Mouse (Mus musculus) liver, adult 2 months (tissue): ENCODE results near the gene She. TPM values are rescaled to one million over a fixed set of nuclear protein-coding genes. Genes with fewer than 3 reads are reported as not detected.
A peak's percentile ranks its signal among the peaks of the same experiment; 100 is the strongest.

Experiments
- DNase-seq: peaks from one replicate; pipeline ENCODE4 v3.0.0-alpha.2; 2011; ENCODE audit warnings: low read depth, low spot score; ENCODE audit errors: extremely low read depth
- H3K27ac ChIP-seq: fragments of 200-500 bp; replicated peaks from 2 replicates; pipeline ENCODE4 v1.5.1; 2012; ENCODE audit warnings: low read depth, mild to moderate bottlenecking, control low read depth, inconsistent platforms, low read length; ENCODE audit not compliant: insufficient read depth
- H3K27me3 ChIP-seq: fragments of 200-500 bp; 2 replicates; pipeline ENCODE4 v1.6.1; 2012; ENCODE audit warnings: mild to moderate bottlenecking, moderate library complexity, low read length, inconsistent platforms; ENCODE audit not compliant: control insufficient read depth, insufficient read depth
- H3K36me3 ChIP-seq: fragments of 200-500 bp; 2 replicates; pipeline ENCODE4 v1.6.1; 2012; ENCODE audit warnings: low read length, inconsistent platforms; ENCODE audit not compliant: control insufficient read depth, insufficient read depth
- H3K4me1 ChIP-seq: fragments of 200-500 bp; 2 replicates; pipeline ENCODE4 v1.6.1; 2011; ENCODE audit warnings: low read length; ENCODE audit not compliant: control insufficient read depth, insufficient read depth
- H3K4me3 ChIP-seq: fragments of 200-500 bp; 2 replicates; pipeline ENCODE4 v1.5.1; 2011; ENCODE audit warnings: low read depth, mild to moderate bottlenecking, control low read depth, low read length, moderate library complexity; ENCODE audit not compliant: insufficient read depth
- H3K79me2 ChIP-seq: fragments of 200-500 bp; 2 replicates; pipeline ENCODE4 v1.6.1; 2012; ENCODE audit warnings: inconsistent platforms, mild to moderate bottlenecking, low read length, moderate library complexity; ENCODE audit not compliant: control insufficient read depth, insufficient read depth
- H3K9ac ChIP-seq: fragments of 200-500 bp; 2 replicates; pipeline ENCODE4 v1.6.1; 2012; ENCODE audit warnings: low read depth, mild to moderate bottlenecking, control low read depth, inconsistent platforms, low read length
- CTCF ChIP-seq: fragments of 200-500 bp; IDR thresholded peaks from 2 replicates; pipeline ENCODE4 v1.5.1; 2011; ENCODE audit warnings: low read depth, low read length, control low read depth
- POLR2A ChIP-seq: fragments of 200-500 bp; IDR thresholded peaks from 2 replicates; pipeline ENCODE4 v1.6.1; 2011; ENCODE audit warnings: low read length, control low read depth; ENCODE audit not compliant: insufficient read depth; ENCODE audit errors: extremely low read depth
- WGBS: fragments of 180-500 bp; shearing (Covaris S2); methylation state at CpG from one replicate; pipeline ENCODE4 v1.1.7; 2018; 5-methylcytosine and 5-hydroxymethylcytosine counted together
- polyA plus RNA-seq: library from polyadenylated mRNA; depleted of rRNA; stranded (reverse); fragments of >200 nt; gene quantifications from 2 replicates; pipeline ENCODE4 v1.2.3, GENCODE M21; 2012
- total RNA-seq: library from RNA; depleted of rRNA; stranded (reverse); fragments of >200 nt; gene quantifications from 2 replicates; pipeline ENCODE4 v1.2.3, GENCODE M21; 2014

Gene She
- total and polyA plus RNA-seq, 2 experiments, result 0.78 to 2.5 TPM

GRCm38 (mm10) chr3:89875021-89875420 lies 43.9 kb downstream of the She start:
- H3K79me2 ChIP-seq, result no peaks in the 10 kb centered on the region
- H3K27me3 ChIP-seq, result no peaks in the 10 kb centered on the region
- no peak overlapping the region for H3K4me3 ChIP-seq
- H3K4me1 ChIP-seq, result peaks cover 2% of the 10 kb centered on the region; the same call in 1 of the 2 replicates
- 91% methylated on average over 9 of the region's 9 CpGs for WGBS
- no peak overlapping the region for H3K9ac ChIP-seq
- H3K27ac ChIP-seq, result no peak overlapping the region
- TF ChIP-seq POLR2A (no peak), CTCF (no peak)
- peaks cover 34% of the 10 kb centered on the region for H3K36me3 ChIP-seq
- no peak for DNase-seq

- Histone ChIP-seq H3K27ac (no peak overlapping the region), H3K36me3 (peaks cover 34% of the 10 kb centered on the region), H3K4me1 (peaks cover 2% of the 10 kb centered on the region; the same call in 1 of the 2 replicates), H3K4me3 (no peak overlapping the region), H3K27me3 (no peaks in the 10 kb centered on the region), H3K79me2 (no peaks in the 10 kb centered on the region), H3K9ac (no peak overlapping the region)
- WGBS, result 96% methylated on average over 8 of the region's 8 CpGs
- no peak for DNase-seq
- no peak for TF ChIP-seq CTCF
- TF ChIP-seq POLR2A, result no peak
These were observed 44.6 kb downstream of the She start for GRCm38 (mm10) chr3:89875781-89876180.

- Histone ChIP-seq H3K9ac (no peak overlapping the region), H3K4me3 (no peak overlapping the region), H3K79me2 (no peaks in the 10 kb centered on the region), H3K27me3 (no peaks in the 10 kb centered on the region), H3K27ac (no peak overlapping the region), H3K36me3 (peaks cover 31% of the 10 kb centered on the region), H3K4me1 (peaks cover 2% of the 10 kb centered on the region; the same call in 1 of the 2 replicates)
- 80% methylated on average over 4 of the region's 4 CpGs for WGBS
- TF ChIP-seq POLR2A (no peak), CTCF (no peak)
- DNase-seq, result no peak
These were observed 45.3 kb downstream of the She start for GRCm38 (mm10) chr3:89876469-89876868.

GRCm38 (mm10) chr3:89877129-89877528 lies 46.0 kb downstream of the She start:
- Histone ChIP-seq H3K9ac (no peak overlapping the region), H3K36me3 (peaks cover 31% of the 10 kb centered on the region), H3K27ac (no peak overlapping the region), H3K79me2 (no peaks in the 10 kb centered on the region), H3K4me1 (peaks cover 2% of the 10 kb centered on the region; the same call in 1 of the 2 replicates), H3K27me3 (no peaks in the 10 kb centered on the region), H3K4me3 (no peak overlapping the region)
- DNase-seq, result no peak
- WGBS, result 88% methylated on average over 8 of the region's 8 CpGs
- no peak for TF ChIP-seq CTCF
- no peak for TF ChIP-seq POLR2A

- TF ChIP-seq CTCF (no peak), POLR2A (no peak)
- Histone ChIP-seq H3K9ac (no peak overlapping the region), H3K27ac (no peak overlapping the region)
These were observed 47.3 kb downstream of the She start for GRCm38 (mm10) chr3:89878456-89878855.

GRCm38 (mm10) chr3:89879326-89879725 lies 48.2 kb downstream of the She start:
- H3K9ac ChIP-seq, result no peak overlapping the region
- no peak overlapping the region for H3K27ac ChIP-seq
- no peak for DNase-seq
- 59% methylated on average over 3 of the region's 3 CpGs for WGBS
- TF ChIP-seq POLR2A, result no peak
- TF ChIP-seq CTCF, result 0 out of 2 replicates have a peak, but pooled peaks have one; percentile 0
- no peak overlapping the region for H3K4me3 ChIP-seq
- no peaks in the 10 kb centered on the region for H3K79me2 ChIP-seq
- no peaks in the 10 kb centered on the region for H3K27me3 ChIP-seq
- peaks cover 39% of the 10 kb centered on the region for H3K36me3 ChIP-seq
- no peaks in the 10 kb centered on the region for H3K4me1 ChIP-seq

More at GRCm38 (mm10) chr3:89878456-89878855, 47.3 kb downstream of the She start:
- Histone ChIP-seq H3K27me3 (no peaks in the 10 kb centered on the region), H3K79me2 (no peaks in the 10 kb centered on the region), H3K36me3 (peaks cover 40% of the 10 kb centered on the region), H3K4me3 (no peak overlapping the region), H3K4me1 (no peaks in the 10 kb centered on the region)
- no peak for DNase-seq
- WGBS, result 80% methylated on average over 3 of the region's 3 CpGs
